Mouse (Mus musculus) bone marrow macrophage, adult 2 months (primary cell): Measurements from ENCODE around the gene Fermt2. TPM values are rescaled to one million over a fixed set of nuclear protein-coding genes. Genes with fewer than 3 reads are reported as not detected.
"Not testable (repeated sequence)": the region's sequence is repeated elsewhere in the genome, so short reads cannot be mapped to it uniquely, and the experiment has no call there.

Source experiments
- H3K27ac ChIP-seq: 2 replicates; pipeline ENCODE4 v1.5.1; 2012; ENCODE audit warnings: low read depth, low read length; ENCODE audit not compliant: insufficient read depth
- H3K4me1 ChIP-seq: 2 replicates; pipeline ENCODE4 v1.6.1; 2012; ENCODE audit warnings: low read length; ENCODE audit not compliant: control insufficient read depth, insufficient read depth
- H3K4me3 ChIP-seq: 2 replicates; pipeline ENCODE4 v1.5.1; 2012; ENCODE audit warnings: mild to moderate bottlenecking, low read length, moderate library complexity; ENCODE audit not compliant: insufficient read depth
- CTCF ChIP-seq: IDR thresholded peaks from 2 replicates; pipeline ENCODE4 v1.5.1; 2012; ENCODE audit warnings: low read depth, mild to moderate bottlenecking, low read length, moderate library complexity
- POLR2A ChIP-seq: IDR thresholded peaks from 2 replicates; pipeline ENCODE4 v1.6.1; 2012; ENCODE audit warnings: mild to moderate bottlenecking, low read depth, low read length, borderline replicate concordance
- polyA plus RNA-seq: library from polyadenylated mRNA; stranded (reverse); fragments of >200 nt; gene quantifications from 2 replicates; pipeline ENCODE4 v1.2.4, GENCODE M21; 2012; ENCODE audit not compliant: missing spikeins, insufficient read depth, insufficient read length

Gene Fermt2
- polyA plus RNA-seq, 1 experiment, result 1.7 TPM

GRCm38 (mm10) chr14:45492668-45493067 is 37.2 kb downstream of the Fermt2 start:
- Histone ChIP-seq H3K4me3 (no peak overlapping the region), H3K4me1 (no peaks in the 10 kb centered on the region), H3K27ac (no peak overlapping the region)
- TF ChIP-seq POLR2A (no peak), CTCF (no peak)

DNA sequence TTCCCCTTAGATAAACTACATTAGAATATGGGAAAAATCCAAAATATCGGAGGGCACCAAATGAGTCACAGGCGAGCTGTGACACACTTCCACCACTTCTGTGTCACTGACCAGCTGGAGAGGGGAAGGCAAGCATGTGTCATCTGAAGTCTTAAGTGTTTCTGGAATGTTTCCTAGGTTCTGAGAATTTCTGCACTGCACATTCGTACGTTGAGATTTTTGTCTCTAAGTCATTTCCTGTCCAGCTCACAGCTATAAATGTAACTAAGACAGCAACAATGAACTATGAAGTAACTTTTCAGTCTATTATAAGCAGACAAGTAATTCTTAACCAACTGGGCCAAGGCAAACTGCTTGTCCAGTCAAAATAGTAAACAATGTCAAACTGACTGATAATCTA is 37.9 kb downstream of the Fermt2 start:
- H3K4me3 ChIP-seq, result no peak overlapping the region
- H3K27ac ChIP-seq, result no peak overlapping the region
- H3K4me1 ChIP-seq, result no peaks in the 10 kb centered on the region
- TF ChIP-seq POLR2A (no peak), CTCF (no peak)

- not testable (repeated sequence) for H3K27ac ChIP-seq, H3K4me1 ChIP-seq, H3K4me3 ChIP-seq
These were observed 42.7 kb downstream of the Fermt2 start for GRCm38 (mm10) chr14:45487201-45487600.

DNA sequence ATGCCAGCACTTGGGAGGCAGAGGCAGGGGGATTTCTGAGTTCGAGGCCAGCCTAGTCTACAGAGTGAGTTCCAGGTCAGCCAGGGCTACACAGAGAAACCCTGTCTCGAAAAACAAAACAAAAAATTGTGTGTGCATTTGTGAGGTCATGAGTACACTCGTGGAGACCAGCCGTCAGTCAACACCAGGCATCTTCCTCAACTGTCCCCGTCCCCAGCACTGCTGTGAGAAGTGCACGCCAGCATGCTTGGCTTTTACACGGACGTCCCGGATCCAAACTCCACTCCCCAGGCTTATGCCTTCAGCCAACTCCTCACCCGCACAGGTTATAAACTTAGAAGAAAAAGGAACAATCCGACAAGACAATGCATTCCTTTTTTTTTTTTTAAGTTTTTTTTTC is 46.6 kb downstream of the Fermt2 start:
- H3K4me3 ChIP-seq, H3K27ac ChIP-seq, H3K4me1 ChIP-seq: not testable (repeated sequence)

- TF ChIP-seq POLR2A, result no peak
- no peak for TF ChIP-seq CTCF
- Histone ChIP-seq H3K4me1 (no peaks in the 10 kb centered on the region), H3K4me3 (no peak overlapping the region), H3K27ac (no peak overlapping the region)
These were observed 50.7 kb downstream of the Fermt2 start for GRCm38 (mm10) chr14:45478977-45479806.

- no peaks in the 10 kb centered on the region for H3K4me1 ChIP-seq
- no peak overlapping the region for H3K27ac ChIP-seq
- TF ChIP-seq CTCF (no peak), POLR2A (no peak)
- no peak overlapping the region for H3K4me3 ChIP-seq
These were observed 51.4 kb downstream of the Fermt2 start for GRCm38 (mm10) chr14:45478515-45478914.

GRCm38 (mm10) chr14:45477651-45478050 is 52.3 kb downstream of the Fermt2 start:
- Histone ChIP-seq H3K4me3 (no peak overlapping the region), H3K4me1 (no peaks in the 10 kb centered on the region), H3K27ac (no peak overlapping the region)
- TF ChIP-seq CTCF (no peak), POLR2A (no peak)

GRCm38 (mm10) chr14:45476990-45477389 is 52.9 kb downstream of the Fermt2 start:
- no peaks in the 10 kb centered on the region for H3K4me1 ChIP-seq
- H3K4me3 ChIP-seq, result no peak overlapping the region
- TF ChIP-seq POLR2A (no peak), CTCF (no peak)
- H3K27ac ChIP-seq, result no peak overlapping the region

DNA sequence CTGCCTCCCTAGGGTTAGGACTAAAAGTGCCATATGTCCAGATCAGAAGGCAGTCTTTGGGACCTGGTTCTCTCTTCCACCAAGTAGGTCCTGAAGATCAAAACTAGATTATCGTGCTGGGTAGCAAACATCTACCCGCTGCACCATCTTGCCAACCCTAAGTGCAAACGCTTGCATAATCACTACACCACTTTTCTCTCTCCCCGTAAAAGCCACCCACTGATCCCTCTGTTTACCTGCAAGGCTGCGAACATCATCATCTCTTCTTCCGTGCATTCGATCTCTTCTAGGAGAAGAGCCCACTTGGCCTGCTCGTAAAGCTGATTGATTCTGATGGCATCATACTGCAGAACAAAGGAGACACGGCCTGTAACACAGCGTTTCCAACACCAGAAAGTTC is 57.4 kb downstream of the Fermt2 start:
- Histone ChIP-seq H3K4me1 (no peaks in the 10 kb centered on the region), H3K4me3 (no peak overlapping the region), H3K27ac (no peak overlapping the region)
- TF ChIP-seq POLR2A (no peak), CTCF (no peak)

- H3K4me3 ChIP-seq, result no peak overlapping the region
- TF ChIP-seq POLR2A, result no peak
- peak; percentile 20; the same call in 1 of the 2 replicates for TF ChIP-seq CTCF
- no peak overlapping the region for H3K27ac ChIP-seq
- H3K4me1 ChIP-seq, result no peaks in the 10 kb centered on the region
These were observed 60.5 kb downstream of the Fermt2 start for GRCm38 (mm10) chr14:45469446-45469845.

DNA sequence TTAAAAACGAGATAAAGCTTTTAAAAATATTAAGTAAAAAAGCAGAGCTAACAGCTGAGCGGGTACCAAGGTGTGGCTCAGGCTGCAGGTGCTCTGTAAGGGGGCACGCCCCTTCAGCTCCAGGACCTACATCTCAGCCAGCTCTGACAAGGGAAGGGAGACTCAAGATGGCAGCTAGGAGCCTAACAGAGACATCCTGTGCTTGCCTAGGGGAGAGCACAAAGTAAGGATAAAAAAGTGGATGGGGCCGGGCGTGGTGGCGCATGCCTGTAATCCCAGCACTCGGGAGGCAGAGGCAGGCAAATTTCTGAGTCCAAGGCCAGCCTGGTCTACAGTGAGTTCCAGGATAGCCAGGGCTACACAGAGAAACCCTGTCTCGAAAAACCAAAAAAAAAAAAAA is 63.5 kb downstream of the Fermt2 start:
- not testable (repeated sequence) for H3K27ac ChIP-seq, H3K4me3 ChIP-seq, H3K4me1 ChIP-seq
